Mouse (Mus musculus) left cerebral cortex, adult 9 months (tissue): ENCODE measurements around the gene Vps25.

Experiments
- DNase-seq, 2 experiments: peaks; one replicate each; pipeline ENCODE4 v3.0.0; 2022; ENCODE audit warnings: low spot score in 2 of 2

Vps25 gene

GRCm38 (mm10) chr11:101245071-101245470 is 8.4 kb upstream of the Vps25 start:
- DNase-seq = no peak

GRCm38 (mm10) chr11:101245855-101246701 is 7.4 kb upstream of the Vps25 start, which contains the start of gene Ramp2:
Ramp2 (plus strand) TSS chr11:101246028.
- no peak for DNase-seq

- no peak for DNase-seq
These were observed 6.8 kb upstream of the Vps25 start for GRCm38 (mm10) chr11:101246702-101247012.

GRCm38 (mm10) chr11:101247521-101248030 is 5.9 kb upstream of the Vps25 start:
- DNase-seq = no peak

- peak in 1 of 2 experiments; percentile 58 for DNase-seq
These were observed 5.1 kb upstream of the Vps25 start for GRCm38 (mm10) chr11:101248258-101248994.

- no peak for DNase-seq
These were observed 2.5 kb upstream of the Vps25 start for GRCm38 (mm10) chr11:101251031-101251430.

GRCm38 (mm10) chr11:101252941-101253340 is 566 bp upstream of the Vps25 start:
- DNase-seq = no peak

GRCm38 (mm10) chr11:101255826-101256775 is 2.6 kb downstream of the Vps25 start:
- no peak for DNase-seq

GRCm38 (mm10) chr11:101259261-101259712 is 5.8 kb downstream of the Vps25 start:
- DNase-seq = peak; percentile 55 to 79

- DNase-seq = no peak
These were observed 6.7 kb downstream of the Vps25 start, which contains the start of gene Wnk4 for GRCm38 (mm10) chr11:101259948-101260825. Wnk4 (plus strand) TSS chr11:101260567.

GRCm38 (mm10) chr11:101260826-101261380 is 7.4 kb downstream of the Vps25 start:
- no peak for DNase-seq

- DNase-seq = no peak
These were observed 8.9 kb downstream of the Vps25 start for GRCm38 (mm10) chr11:101262272-101262967.

GRCm38 (mm10) chr11:101263138-101263988 is 9.9 kb downstream of the Vps25 start:
- no peak for DNase-seq

GRCm38 (mm10) chr11:101263989-101264280 is 10.4 kb downstream of the Vps25 start:
- no peak for DNase-seq

GRCm38 (mm10) chr11:101264954-101265471 is 11.5 kb downstream of the Vps25 start:
- no peak for DNase-seq

GRCm38 (mm10) chr11:101265906-101266305 is 12.4 kb downstream of the Vps25 start:
- no peak for DNase-seq

- DNase-seq = no peak
These were observed 16.1 kb downstream of the Vps25 start for GRCm38 (mm10) chr11:101269577-101270116.

GRCm38 (mm10) chr11:101272446-101272845 is 18.9 kb downstream of the Vps25 start:
- no peak for DNase-seq
